Comparison of ENCODE assay signal across 10 mouse cellular contexts in genomic region chr17:56463500-56463899, GRCm38 (mm10). TPM values are rescaled to one million over a fixed set of nuclear protein-coding genes. Genes with fewer than 3 reads are reported as not detected.
DNase-seq lines count a peak whose midpoint lies in the region; ATAC-seq lines count a peak whose summit lies in the region.
"Had no signal": no experiment of that assay in that cellular context is flagged by ENCODE, and none has a peak within 500 bp of the region (broad histone marks: within the 10 kb centered on the region; RNA-seq: fewer than 3 reads in every experiment).

No protein-coding gene starts in this region.

- H3K27me3 ChIP-seq in forebrain, embryonic 14.5 days (replicated peaks; ENCODE audit: control insufficient read depth, insufficient read depth, low read length) = no peaks in the 10 kb centered on the region
- H3K27me3 ChIP-seq in limb, embryonic 15.5 days = no peaks in the 10 kb centered on the region
- H3K27me3 ChIP-seq in neural tube, embryonic 14.5 days (ENCODE audit: control insufficient read depth, insufficient read depth, low read length) = no peaks in the 10 kb centered on the region
- H3K27me3 ChIP-seq: Patski had no signal

- no peak for ATAC-seq in forebrain, embryonic 14.5 days
- ATAC-seq in limb, embryonic 15.5 days (ENCODE audit: insufficient number of reproducible peaks, low FRiP score, low TSS enrichment, low read depth) = no peak
- ATAC-seq in neural tube, embryonic 14.5 days (ENCODE audit: low read depth) = no peak
- ATAC-seq: Patski had no signal

- peaks cover 15% of the 10 kb centered on the region for H3K36me3 ChIP-seq in forebrain, embryonic 14.5 days (ENCODE audit: control insufficient read depth, insufficient read depth, low read length)
- H3K36me3 ChIP-seq in limb, embryonic 15.5 days = no peaks in the 10 kb centered on the region
- H3K36me3 ChIP-seq in neural tube, embryonic 14.5 days (ENCODE audit: control insufficient read depth, insufficient read depth, low read length) = no peaks in the 10 kb centered on the region

- no peak overlapping the region for H3K4me3 ChIP-seq in forebrain, embryonic 14.5 days (ENCODE audit: low read depth, low read length)
- H3K4me3 ChIP-seq in limb, embryonic 15.5 days = peak overlapping the region; percentile 70
- H3K4me3 ChIP-seq in neural tube, embryonic 14.5 days (ENCODE audit: low read depth, low read length) = no peak overlapping the region

- 42% methylated on average over 1 of the region's 1 CpGs for WGBS in forebrain, embryonic 14.5 days
- 20% methylated on average over 1 of the region's 1 CpGs for WGBS in limb, embryonic 15.5 days
- 46% methylated on average over 1 of the region's 1 CpGs for WGBS in neural tube, embryonic 14.5 days

- H3K4me2 ChIP-seq in forebrain, embryonic 14.5 days (ENCODE audit: low read length) = peak overlapping the region; percentile 90
- H3K4me2 ChIP-seq in limb, embryonic 15.5 days = peak overlapping the region; percentile 80
- peak overlapping the region; percentile 55; the same call in 1 of the 2 replicates for H3K4me2 ChIP-seq in neural tube, embryonic 14.5 days (ENCODE audit: low read depth, low read length)

- H3K9ac ChIP-seq in forebrain, embryonic 14.5 days (ENCODE audit: low read length) = peak overlapping the region; percentile 46; the same call in 1 of the 2 replicates
- no peak overlapping the region for H3K9ac ChIP-seq in limb, embryonic 15.5 days
- no peak overlapping the region for H3K9ac ChIP-seq in neural tube, embryonic 14.5 days (replicated peaks; ENCODE audit: low read depth, low read length)

- H3K4me1 ChIP-seq in forebrain, embryonic 14.5 days (ENCODE audit: control insufficient read depth, insufficient read depth, low read length) = peaks cover 62% of the 10 kb centered on the region
- H3K4me1 ChIP-seq in limb, embryonic 15.5 days = peaks cover 87% of the 10 kb centered on the region
- H3K4me1 ChIP-seq in neural tube, embryonic 14.5 days (ENCODE audit: control insufficient read depth, insufficient read depth, low read length) = peaks cover 52% of the 10 kb centered on the region

- DNase-seq in kidney, postnatal 4 days = peak; percentile 33 to 43
- DNase-seq in kidney, adult 11 months = no peak
- DNase-seq in forebrain, embryonic 14.5 days (ENCODE audit: low spot score) = no peak
- no peak for DNase-seq in adrenal gland, adult 18-20 months (ENCODE audit: low spot score in 2 of 2)
- no peak for DNase-seq in left cerebral cortex, adult 18-20 months (ENCODE audit: low spot score in 2 of 2)

- H3K9me3 ChIP-seq in forebrain, embryonic 14.5 days (replicated peaks; ENCODE audit: control insufficient read depth, low read length) = no peaks in the 10 kb centered on the region
- H3K9me3 ChIP-seq in limb, embryonic 15.5 days = no peaks in the 10 kb centered on the region
- H3K9me3 ChIP-seq in neural tube, embryonic 14.5 days (ENCODE audit: control insufficient read depth, low read length) = no peaks in the 10 kb centered on the region

- peak overlapping the region; percentile 92 for H3K27ac ChIP-seq in forebrain, embryonic 14.5 days (ENCODE audit: low read depth, low read length)
- H3K27ac ChIP-seq in limb, embryonic 15.5 days = peak overlapping the region; percentile 98
- peak overlapping the region; percentile 82; the same call in 1 of the 2 replicates for H3K27ac ChIP-seq in neural tube, embryonic 14.5 days (ENCODE audit: low read depth, low read length)

RNA-seq across cellular contexts. Expression of gene Ptprs, which starts 12.8 kb away (rescaled TPM):
- polyA plus RNA-seq in forebrain, embryonic 14.5 days (2014; fragmentation: Nextera tagmentation; extraction: Ambion mirVana) = 248 and 319 TPM in 2 replicates
- polyA plus RNA-seq in limb, embryonic 15.5 days (2015; fragmentation: Nextera tagmentation; extraction: Ambion mirVana) = 85.4 and 96.3 TPM in 2 replicates
- 255 and 266 TPM in 2 replicates for polyA plus RNA-seq in neural tube, embryonic 14.5 days (2014; fragmentation: Nextera tagmentation; extraction: Ambion mirVana)
- total RNA-seq in adrenal gland, adult 18-20 months (2021) = 100 to 1,000 TPM; 130 to 188 TPM
- 100 to 1,000 TPM; 588 to 594 TPM for total RNA-seq in left cerebral cortex, adult 18-20 months (2021)

RNA-seq across cellular contexts. Expression of gene Znrf4, which starts 48.7 kb away (rescaled TPM):
- polyA plus RNA-seq in forebrain, embryonic 14.5 days (2014; fragmentation: Nextera tagmentation; extraction: Ambion mirVana) = 0.14 TPM in 1 of 2 replicates, not detected in the other
- polyA plus RNA-seq in limb, embryonic 15.5 days (2015; fragmentation: Nextera tagmentation; extraction: Ambion mirVana) = not detected in 2 replicates
- not detected in 2 replicates for polyA plus RNA-seq in neural tube, embryonic 14.5 days (2014; fragmentation: Nextera tagmentation; extraction: Ambion mirVana)
- not detected for total RNA-seq in adrenal gland, adult 18-20 months (2021)
- total RNA-seq in left cerebral cortex, adult 18-20 months (2021) = not detected
- total RNA-seq: gastrocnemius, adult 18-20 months; liver, adult 2 months had no signal
- polyA plus RNA-seq: liver, adult 2 months; Patski had no signal

Comparison
In these comparisons a context has a peak if more than half of its experiments do, and no peak if none do; other contexts are left out.
1. DNase-seq: peak in kidney, postnatal 4 days (2 of 2); none in kidney, adult 11 months (single experiment), forebrain, embryonic 14.5 days (single experiment), adrenal gland, adult 18-20 months (0 of 2) and left cerebral cortex, adult 18-20 months (0 of 2).
2. Peak in every context shown above with its lines, with median percentiles within 50 percentile points of each other: H3K27ac ChIP-seq and H3K4me2 ChIP-seq.